Mouse (Mus musculus) 3T3-L1 (cell line): ENCODE measurements around the gene Dapp1.
"Not testable (repeated sequence)": the region's sequence is repeated elsewhere in the genome, so short reads cannot be mapped to it uniquely, and the experiment has no call there.

Experiments
- DNase-seq: peaks from one replicate; pipeline ENCODE4 v3.0.0-alpha.2; 2015; ENCODE audit warnings: low read depth, low spot score

The Dapp1 gene

GRCm38 (mm10) chr3:137991183-137991582, 9.8 kb upstream of the Dapp1 start:
- peak; percentile 99 for DNase-seq

- DNase-seq, result no peak
Observed at GRCm38 (mm10) chr3:137989405-137989804, 8.1 kb upstream of the Dapp1 start.

- peak; percentile 51 for DNase-seq
Observed at GRCm38 (mm10) chr3:137980435-137981381, 637 bp downstream of the Dapp1 start.

GRCm38 (mm10) chr3:137978233-137978632, 3.1 kb downstream of the Dapp1 start:
- no peak for DNase-seq

GRCm38 (mm10) chr3:137977629-137978041, 3.7 kb downstream of the Dapp1 start:
- DNase-seq, result no peak

GRCm38 (mm10) chr3:137976943-137977628, 4.3 kb downstream of the Dapp1 start:
- DNase-seq, result no peak

GRCm38 (mm10) chr3:137975856-137976423, 5.4 kb downstream of the Dapp1 start:
- no peak for DNase-seq

- DNase-seq, result no peak
Observed at GRCm38 (mm10) chr3:137975435-137975834, 5.9 kb downstream of the Dapp1 start.

- DNase-seq, result no peak
Observed at GRCm38 (mm10) chr3:137974306-137974705, 7.0 kb downstream of the Dapp1 start.

- no peak for DNase-seq
Observed at GRCm38 (mm10) chr3:137972989-137973388, 8.4 kb downstream of the Dapp1 start.

- no peak for DNase-seq
Observed at GRCm38 (mm10) chr3:137972224-137972623, 9.1 kb downstream of the Dapp1 start.

GRCm38 (mm10) chr3:137969951-137970350, 11.4 kb downstream of the Dapp1 start:
- DNase-seq, result no peak

- DNase-seq, result no peak
Observed at GRCm38 (mm10) chr3:137968820-137969486, 12.4 kb downstream of the Dapp1 start.

GRCm38 (mm10) chr3:137968105-137968819, 13.1 kb downstream of the Dapp1 start:
- DNase-seq, result no peak

- DNase-seq, result not testable (repeated sequence)
Observed at GRCm38 (mm10) chr3:137964014-137964413, 17.3 kb downstream of the Dapp1 start.

GRCm38 (mm10) chr3:137963508-137963907, 17.8 kb downstream of the Dapp1 start:
- DNase-seq, result no peak

- peak; percentile 47 for DNase-seq
Observed at GRCm38 (mm10) chr3:137961736-137962385, 19.5 kb downstream of the Dapp1 start.

GRCm38 (mm10) chr3:137959456-137959855, 21.9 kb downstream of the Dapp1 start:
- peak; percentile 33 for DNase-seq

GRCm38 (mm10) chr3:137958352-137958751, 23.0 kb downstream of the Dapp1 start:
- no peak for DNase-seq

- no peak for DNase-seq
Observed at GRCm38 (mm10) chr3:137957864-137958263, 23.5 kb downstream of the Dapp1 start.
